Mouse (Mus musculus) right cerebral cortex, postnatal 36 days (tissue): ENCODE results near the gene Tom1l2.

Source experiments
- DNase-seq, 2 experiments: peaks; one replicate each; pipeline ENCODE4 v3.0.0; 2022; ENCODE audit warnings: low spot score in 2 of 2, mixed read lengths in 1 of 2

Tom1l2 gene

GRCm38 (mm10) chr11:60264651-60265050 lies 88.1 kb downstream of the Tom1l2 start:
- no peak for DNase-seq

GRCm38 (mm10) chr11:60262396-60262795 lies 90.3 kb downstream of the Tom1l2 start:
- DNase-seq = no peak

GRCm38 (mm10) chr11:60260743-60261142 lies 92.0 kb downstream of the Tom1l2 start:
- no peak for DNase-seq

GRCm38 (mm10) chr11:60257696-60258095 lies 95.0 kb downstream of the Tom1l2 start:
- DNase-seq = no peak

GRCm38 (mm10) chr11:60256713-60257112 lies 96.0 kb downstream of the Tom1l2 start:
- DNase-seq = no peak

GRCm38 (mm10) chr11:60256176-60256681 lies 96.5 kb downstream of the Tom1l2 start:
- DNase-seq = no peak

- no peak for DNase-seq
Measured at GRCm38 (mm10) chr11:60255639-60256038, 97.1 kb downstream of the Tom1l2 start.

- no peak for DNase-seq
Measured at GRCm38 (mm10) chr11:60255181-60255580, 97.5 kb downstream of the Tom1l2 start.

GRCm38 (mm10) chr11:60254308-60254707 lies 98.4 kb downstream of the Tom1l2 start:
- no peak for DNase-seq

- DNase-seq = no peak
Measured at GRCm38 (mm10) chr11:60253546-60253945, 99.2 kb downstream of the Tom1l2 start.

GRCm38 (mm10) chr11:60250971-60251643 lies 101.6 kb downstream of the Tom1l2 start:
- DNase-seq = no peak

- no peak for DNase-seq
Measured at GRCm38 (mm10) chr11:60249885-60250284, 102.8 kb downstream of the Tom1l2 start.

GRCm38 (mm10) chr11:60248596-60249404 lies 103.9 kb downstream of the Tom1l2 start:
- no peak for DNase-seq

- DNase-seq = no peak
Measured at GRCm38 (mm10) chr11:60247753-60248550, 104.8 kb downstream of the Tom1l2 start.

GRCm38 (mm10) chr11:60246077-60246476 lies 106.6 kb downstream of the Tom1l2 start:
- DNase-seq = peak in 1 of 2 experiments; percentile 57

GRCm38 (mm10) chr11:60244503-60245143 lies 108.1 kb downstream of the Tom1l2 start:
- no peak for DNase-seq

- no peak for DNase-seq
Measured at GRCm38 (mm10) chr11:60240509-60240908, 112.2 kb downstream of the Tom1l2 start.

GRCm38 (mm10) chr11:60235351-60235750 lies 117.4 kb downstream of the Tom1l2 start:
- DNase-seq = no peak

- no peak for DNase-seq
Measured at GRCm38 (mm10) chr11:60233235-60233634, 119.5 kb downstream of the Tom1l2 start.

- no peak for DNase-seq
Measured at GRCm38 (mm10) chr11:60232441-60233058, 120.2 kb downstream of the Tom1l2 start.

- no peak for DNase-seq
Measured at GRCm38 (mm10) chr11:60231951-60232350, 120.8 kb downstream of the Tom1l2 start.
